10 mouse cellular contexts compared by ENCODE assay signal in genomic region chr4:83725136-83725535, GRCm38 (mm10).
DNase-seq lines count a peak whose midpoint lies in the region; ATAC-seq and TF ChIP-seq lines count a peak whose summit lies in the region.
"Had no signal": no experiment of that assay in that cellular context is flagged by ENCODE, and none has a peak within 500 bp of the region (broad histone marks: within the 10 kb centered on the region; RNA-seq: fewer than 3 reads in every experiment).

No protein-coding gene starts in this region.

- H3K27ac ChIP-seq in kidney, postnatal 0 days, result no peak overlapping the region
- H3K27ac ChIP-seq: midbrain, embryonic 13.5 days had no signal

- TF ChIP-seq CTCF in kidney, postnatal 0 days (IDR thresholded peaks at IDR 0.05; ENCODE audit: low read depth), result peak; percentile 67

- no peaks in the 10 kb centered on the region for H3K9me3 ChIP-seq in kidney, postnatal 0 days (replicated peaks; ENCODE audit: low read length)
- H3K9me3 ChIP-seq: midbrain, embryonic 13.5 days had no signal

- no peaks in the 10 kb centered on the region for H3K27me3 ChIP-seq in kidney, postnatal 0 days (ENCODE audit: insufficient read depth, low read length)
- H3K27me3 ChIP-seq: midbrain, embryonic 13.5 days had no signal

- WGBS in kidney, postnatal 0 days, result 12% methylated on average over 2 of the region's 2 CpGs

- no peak overlapping the region for H3K9ac ChIP-seq in kidney, postnatal 0 days (ENCODE audit: low read depth, low read length)
- H3K9ac ChIP-seq: midbrain, embryonic 13.5 days had no signal

- H3K36me3 ChIP-seq in kidney, postnatal 0 days (ENCODE audit: insufficient read depth, low read length), result no peaks in the 10 kb centered on the region
- H3K36me3 ChIP-seq: midbrain, embryonic 13.5 days had no signal

- no peak overlapping the region for H3K4me3 ChIP-seq in kidney, postnatal 0 days (replicated peaks; ENCODE audit: low read depth, low read length)
- H3K4me3 ChIP-seq: midbrain, embryonic 13.5 days had no signal

- no peak for ATAC-seq in kidney, postnatal 0 days (replicated peaks; ENCODE audit: low FRiP score, low read depth)
- ATAC-seq: midbrain, embryonic 13.5 days had no signal

- H3K4me1 ChIP-seq in kidney, postnatal 0 days (replicated peaks; ENCODE audit: insufficient read depth, low read length), result no peaks in the 10 kb centered on the region
- H3K4me1 ChIP-seq: midbrain, embryonic 13.5 days had no signal

- DNase-seq in adrenal gland, postnatal 25 days, result peak; percentile 5
- DNase-seq in adrenal gland, adult 18-20 months (ENCODE audit: low spot score in 2 of 2), result no peak
- DNase-seq in kidney, postnatal 0 days (ENCODE audit: low spot score), result peak; percentile 37
- DNase-seq in kidney, adult 11 months, result no peak
- DNase-seq in thymus, postnatal 4 days, result peak; percentile 40
- no peak for DNase-seq in thymus, postnatal 36 days
- DNase-seq in spleen, adult 12 weeks (ENCODE audit: low spot score), result no peak
- DNase-seq in neural tube, embryonic 10.5 days (ENCODE audit: extremely low spot score, low spot score), result no peak
- DNase-seq: heart, postnatal 4 days had no signal

- H3K4me2 ChIP-seq in kidney, postnatal 0 days (ENCODE audit: low read length), result no peak overlapping the region
- H3K4me2 ChIP-seq: midbrain, embryonic 13.5 days had no signal

Comparison
In these comparisons a context has a peak if more than half of its experiments do, and no peak if none do; other contexts are left out.
1. DNase-seq: peak in adrenal gland, postnatal 25 days (single experiment), kidney, postnatal 0 days (single experiment) and thymus, postnatal 4 days (single experiment); none in adrenal gland, adult 18-20 months (0 of 2), kidney, adult 11 months (single experiment), thymus, postnatal 36 days (0 of 2), spleen, adult 12 weeks (single experiment) and neural tube, embryonic 10.5 days (single experiment).